Mouse (Mus musculus) hindbrain, embryonic 11.5 days (tissue): ENCODE results near the gene Atp1b2. TPM values are rescaled to one million over a fixed set of nuclear protein-coding genes. Genes with fewer than 3 reads are reported as not detected.

ENCODE experiments used
- ATAC-seq: fragments of 200-750 bp; cut with Nextera tagmentation; 2 replicates; pipeline ENCODE4 v1.8.0; 2017; ENCODE audit warnings: mild to moderate bottlenecking, moderate TSS enrichment, moderate library complexity; ENCODE audit not compliant: low FRiP score
- DNase-seq: peaks from one replicate; pipeline ENCODE4 v3.0.0-alpha.2; 2015; ENCODE audit warnings: low spot score
- H3K27ac ChIP-seq: fragments of 300-500 bp; sonication (generic); 2 replicates; pipeline ENCODE4 v1.5.1; 2014; ENCODE audit warnings: mild to moderate bottlenecking, low read depth, low read length
- H3K27me3 ChIP-seq: fragments of 300-500 bp; sonication (generic); 2 replicates; pipeline ENCODE4 v1.6.1; 2014; ENCODE audit warnings: mild to moderate bottlenecking, low read length, moderate library complexity, mixed read lengths; ENCODE audit not compliant: control insufficient read depth, insufficient read depth
- H3K36me3 ChIP-seq: fragments of 300-500 bp; sonication (generic); 2 replicates; pipeline ENCODE4 v1.6.1; 2014; ENCODE audit warnings: mild to moderate bottlenecking, low read length, moderate library complexity, mixed read lengths; ENCODE audit not compliant: control insufficient read depth, insufficient read depth
- H3K4me1 ChIP-seq: fragments of 300-500 bp; sonication (generic); replicated peaks from 2 replicates; pipeline ENCODE4 v1.6.1; 2014; ENCODE audit warnings: low read length, mixed read lengths; ENCODE audit not compliant: control insufficient read depth, insufficient read depth
- H3K4me2 ChIP-seq: fragments of 300-500 bp; sonication (generic); replicated peaks from 2 replicates; pipeline ENCODE4 v1.6.1; 2014; ENCODE audit warnings: mild to moderate bottlenecking, low read depth, low read length
- H3K4me3 ChIP-seq: fragments of 300-500 bp; sonication (generic); 2 replicates; pipeline ENCODE4 v1.5.1; 2014; ENCODE audit warnings: low read depth, low read length
- H3K9ac ChIP-seq: fragments of 300-500 bp; sonication (generic); 2 replicates; pipeline ENCODE4 v1.6.1; 2014; ENCODE audit warnings: low read depth, low read length
- H3K9me3 ChIP-seq: fragments of 300-500 bp; sonication (generic); 2 replicates; pipeline ENCODE4 v1.6.1; 2016; ENCODE audit warnings: low read length; ENCODE audit not compliant: control insufficient read depth
- WGBS: fragments of 180-500 bp; shearing (Covaris S2); extraction: QIAGEN DNeasy Blood & Tissue Kit; methylation state at CpG from one replicate; pipeline ENCODE4 v1.1.7; 2014; 5-methylcytosine and 5-hydroxymethylcytosine counted together
- polyA plus RNA-seq: library from polyadenylated mRNA; unstranded; fragments of >200 nt; fragmentation: Nextera tagmentation; extraction: Ambion mirVana; gene quantifications from 2 replicates; pipeline ENCODE4 v1.2.1, GENCODE M21; 2014

Gene Atp1b2
- polyA plus RNA-seq, result 11.7 and 13.1 TPM in 2 replicates

DNA sequence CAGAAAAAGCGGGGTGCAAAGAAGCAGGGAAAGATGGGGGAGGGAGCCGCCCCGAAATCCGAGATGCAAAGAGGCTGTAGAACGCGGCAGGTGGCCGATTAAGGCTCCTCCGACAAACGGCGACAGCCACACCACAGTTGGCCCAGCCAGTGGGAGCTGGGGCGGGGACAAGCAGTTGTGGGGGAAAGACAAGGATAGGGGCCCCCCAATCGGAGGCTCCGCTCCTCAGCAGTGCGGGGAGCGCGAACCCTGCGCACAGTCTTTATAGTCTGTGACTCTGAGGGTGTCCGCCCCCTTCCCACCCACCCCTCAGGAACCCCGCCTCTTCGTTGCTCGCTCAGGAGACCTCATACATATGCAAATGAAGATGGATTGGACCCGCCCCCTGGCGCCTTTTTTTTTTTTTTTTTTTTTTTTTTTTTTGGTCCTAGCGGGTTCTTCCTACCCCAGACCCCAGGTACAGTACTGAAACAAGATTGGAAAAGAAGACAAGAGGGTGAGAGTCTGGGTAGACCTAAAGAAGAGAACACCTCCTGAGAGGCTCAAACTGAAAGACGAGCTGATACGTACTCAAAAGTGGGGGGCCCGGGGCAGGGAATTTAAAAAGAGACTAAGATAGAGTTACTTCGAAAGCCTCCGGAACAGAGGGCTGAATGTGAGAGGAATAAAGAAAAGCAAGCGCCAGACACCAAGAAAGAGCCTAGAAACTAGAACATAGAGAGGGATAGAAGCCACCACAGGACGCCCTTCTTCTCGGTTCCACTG, at the start of gene Atp1b2:
Atp1b2 (minus strand) TSS at position 217 of the 765 bp plus-strand sequence.
- H3K4me1 ChIP-seq, result peaks cover 4% of the 10 kb centered on the region; the same call in 1 of the 2 replicates
- no peaks in the 10 kb centered on the region for H3K9me3 ChIP-seq
- peak within 1 kb of the TSS; percentile 52 for H3K9ac ChIP-seq
- H3K36me3 ChIP-seq, result no peaks in the 10 kb centered on the region
- H3K4me3 ChIP-seq, result peak within 1 kb of the TSS; percentile 60
- H3K27ac ChIP-seq, result no peak within 1 kb of the TSS
- ATAC-seq (peak; percentile 89), DNase-seq (peak; percentile 80)
- peak within 1 kb of the TSS; percentile 100 for H3K4me2 ChIP-seq
- WGBS, result 4% methylated on average over 32 of the region's 32 CpGs
- H3K27me3 ChIP-seq, result peaks cover 5% of the 10 kb centered on the region; the same call in 1 of the 2 replicates

GRCm38 (mm10) chr11:69654760-69655159, 49.0 kb upstream of the Atp1b2 start:
- DNase-seq (no peak), ATAC-seq (no peak)
- Histone ChIP-seq H3K4me3 (no peak overlapping the region), H3K4me1 (no peaks in the 10 kb centered on the region; the same call in 1 of the 2 replicates), H3K27me3 (no peaks in the 10 kb centered on the region), H3K9me3 (no peaks in the 10 kb centered on the region), H3K4me2 (no peak overlapping the region; the same call in 1 of the 2 replicates), H3K36me3 (peaks cover 26% of the 10 kb centered on the region), H3K9ac (no peak overlapping the region), H3K27ac (no peak overlapping the region)
- 53% methylated on average over 9 of the region's 9 CpGs for WGBS

DNA sequence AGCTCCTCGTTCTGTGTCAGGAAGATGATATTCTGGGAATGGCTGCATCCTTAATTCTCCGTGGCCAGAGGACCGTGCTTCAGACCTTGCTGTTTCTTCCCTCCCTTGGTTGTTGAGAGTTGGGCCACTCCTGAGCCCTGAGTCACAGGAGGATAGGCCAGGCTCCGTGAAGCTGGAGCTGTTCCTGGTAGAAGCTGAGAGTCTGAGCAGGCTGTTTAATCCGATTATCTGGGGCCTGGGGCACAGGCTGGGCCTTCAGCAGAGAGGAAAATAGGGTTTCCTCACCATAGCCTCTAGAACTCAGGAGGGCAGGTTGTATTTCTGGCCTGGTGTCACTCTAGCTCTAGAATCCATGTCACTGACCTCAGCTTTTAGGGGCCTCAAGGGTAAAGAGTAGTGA, 47.7 kb upstream of the Atp1b2 start:
- Histone ChIP-seq H3K9me3 (no peaks in the 10 kb centered on the region), H3K36me3 (peaks cover 32% of the 10 kb centered on the region), H3K4me3 (no peak overlapping the region), H3K27ac (no peak overlapping the region), H3K4me2 (no peak overlapping the region), H3K27me3 (no peaks in the 10 kb centered on the region), H3K4me1 (no peaks in the 10 kb centered on the region; the same call in 1 of the 2 replicates), H3K9ac (no peak overlapping the region)
- no peak for DNase-seq
- ATAC-seq, result no peak
- WGBS, result 74% methylated on average over 5 of the region's 5 CpGs

GRCm38 (mm10) chr11:69645860-69646259, 40.1 kb upstream of the Atp1b2 start:
- H3K9ac ChIP-seq, result no peak overlapping the region
- 94% methylated on average over 5 of the region's 5 CpGs for WGBS
- H3K4me1 ChIP-seq, result no peaks in the 10 kb centered on the region
- H3K27me3 ChIP-seq, result no peaks in the 10 kb centered on the region
- ATAC-seq (no peak), DNase-seq (no peak)
- H3K4me2 ChIP-seq, result no peak overlapping the region
- peaks cover 44% of the 10 kb centered on the region for H3K36me3 ChIP-seq
- H3K27ac ChIP-seq, result no peak overlapping the region
- no peaks in the 10 kb centered on the region for H3K9me3 ChIP-seq
- H3K4me3 ChIP-seq, result no peak overlapping the region

GRCm38 (mm10) chr11:69635471-69635870, 29.7 kb upstream of the Atp1b2 start:
- Histone ChIP-seq H3K27ac (no peak overlapping the region), H3K27me3 (no peaks in the 10 kb centered on the region), H3K9ac (no peak overlapping the region), H3K9me3 (no peaks in the 10 kb centered on the region), H3K4me1 (peaks cover 3% of the 10 kb centered on the region), H3K36me3 (peaks cover 4% of the 10 kb centered on the region; the same call in 1 of the 2 replicates), H3K4me2 (no peak overlapping the region), H3K4me3 (no peak overlapping the region)
- DNase-seq, result no peak
- 89% methylated on average over 3 of the region's 3 CpGs for WGBS
- ATAC-seq, result no peak

DNA sequence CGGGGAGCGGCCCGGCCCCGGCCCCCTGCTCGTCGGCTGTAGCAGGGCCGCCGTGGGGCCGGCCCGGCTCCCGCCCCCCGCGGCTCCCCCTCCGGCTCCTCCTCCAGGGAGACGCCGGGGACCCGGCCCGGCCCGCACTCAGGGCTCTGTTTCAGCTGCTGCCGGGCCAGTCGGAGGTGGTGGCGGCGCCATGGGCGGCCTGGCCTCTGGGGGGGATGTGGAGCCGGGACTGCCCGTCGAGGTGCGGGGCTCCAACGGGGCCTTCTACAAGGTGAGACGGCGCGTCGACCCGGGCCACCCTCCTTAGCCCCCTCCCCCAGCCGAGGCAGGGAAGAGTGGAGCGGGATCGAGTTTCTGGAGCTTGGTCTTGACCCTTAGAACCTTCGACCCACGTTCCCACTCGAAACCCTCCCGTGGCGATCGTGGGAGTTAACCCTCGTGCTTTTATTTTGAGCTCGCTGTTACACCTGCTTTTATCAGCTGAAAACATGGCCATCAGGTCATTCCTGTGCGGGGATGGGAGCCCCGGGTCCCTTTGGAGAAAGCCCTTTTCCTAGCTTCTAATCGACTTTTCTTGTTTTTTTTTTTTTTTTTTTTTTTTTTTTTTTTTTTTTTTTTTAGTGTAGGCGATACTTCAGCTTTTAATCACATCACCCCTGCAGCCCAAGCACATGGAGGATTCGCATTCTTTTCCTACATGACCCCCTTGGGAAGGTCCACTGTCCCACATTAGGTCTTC, 27.6 kb upstream of the Atp1b2 start:
- H3K4me2 ChIP-seq, result peak overlapping the region; percentile 75
- WGBS, result 1% methylated on average over 46 of the region's 50 CpGs
- DNase-seq (no peak), ATAC-seq (peak; percentile 55)
- H3K27ac ChIP-seq, result peak overlapping the region; percentile 97
- no peaks in the 10 kb centered on the region for H3K9me3 ChIP-seq
- no peaks in the 10 kb centered on the region for H3K27me3 ChIP-seq
- H3K9ac ChIP-seq, result peak overlapping the region; percentile 98
- H3K36me3 ChIP-seq, result no peaks in the 10 kb centered on the region
- H3K4me1 ChIP-seq, result peaks cover 3% of the 10 kb centered on the region
- peak overlapping the region; percentile 98 for H3K4me3 ChIP-seq

DNA sequence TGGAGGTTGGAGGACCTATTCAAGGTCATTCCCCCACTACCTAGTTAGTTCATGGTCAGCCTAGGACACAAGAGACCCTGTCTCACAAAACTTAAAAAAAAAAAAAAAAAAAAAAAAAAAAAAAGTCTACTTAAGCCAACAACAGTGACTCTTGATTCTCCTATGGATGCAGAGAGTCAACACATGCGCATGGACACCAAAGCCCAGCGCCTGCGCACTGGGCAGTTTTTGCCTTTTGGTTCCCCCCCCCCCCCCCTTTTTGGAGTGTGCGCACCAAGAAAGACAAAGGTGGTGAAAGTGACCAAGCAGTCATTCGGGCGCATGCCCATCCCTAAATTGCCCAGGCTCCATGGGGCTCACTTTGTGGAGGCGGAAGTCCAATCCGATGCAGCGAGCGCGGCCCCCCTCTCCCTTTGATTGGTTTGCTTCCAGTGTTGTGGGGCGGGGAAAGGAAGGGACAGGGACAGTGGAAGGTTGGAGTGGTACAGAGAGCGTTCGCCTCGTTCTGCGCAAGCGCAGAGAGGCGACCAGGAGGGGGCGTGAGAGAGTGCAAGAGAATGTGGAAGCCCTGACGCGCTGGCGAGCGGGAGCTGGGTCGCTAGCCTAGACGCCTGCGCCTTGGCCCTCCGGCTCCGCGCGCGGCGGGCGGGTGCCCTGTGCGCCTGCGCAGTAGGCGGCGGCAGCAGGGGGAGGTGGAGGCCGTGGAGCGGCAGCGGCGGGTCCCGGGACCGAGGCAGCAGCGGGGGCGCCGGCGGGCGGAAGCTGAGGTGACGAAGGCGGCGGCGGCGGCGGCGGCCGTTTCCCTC, 26.7 kb upstream of the Atp1b2 start, which contains the start of gene Fxr2:
Fxr2 (plus strand) TSS at position 707 of the 806 bp plus-strand sequence.
- H3K9me3 ChIP-seq, result no peaks in the 10 kb centered on the region
- H3K4me2 ChIP-seq, result peak within 1 kb of the TSS; percentile 75
- ATAC-seq (peak; percentile 99), DNase-seq (peak; percentile 100)
- under 1% methylated on average over 29 of the region's 56 CpGs for WGBS
- H3K4me1 ChIP-seq, result peaks cover 3% of the 10 kb centered on the region
- no peaks in the 10 kb centered on the region for H3K27me3 ChIP-seq
- peak within 1 kb of the TSS; percentile 97 for H3K27ac ChIP-seq
- peak within 1 kb of the TSS; percentile 98 for H3K9ac ChIP-seq
- no peaks in the 10 kb centered on the region for H3K36me3 ChIP-seq
- H3K4me3 ChIP-seq, result peak within 1 kb of the TSS; percentile 98

GRCm38 (mm10) chr11:69629802-69630201, 24.1 kb upstream of the Atp1b2 start:
- no peak overlapping the region for H3K27ac ChIP-seq
- 66% methylated on average over 1 of the region's 1 CpGs for WGBS
- ATAC-seq (no peak), DNase-seq (peak; percentile 31)
- peaks cover 3% of the 10 kb centered on the region for H3K4me1 ChIP-seq
- H3K27me3 ChIP-seq, result no peaks in the 10 kb centered on the region
- no peak overlapping the region for H3K4me3 ChIP-seq
- no peak overlapping the region for H3K9ac ChIP-seq
- no peak overlapping the region for H3K4me2 ChIP-seq
- no peaks in the 10 kb centered on the region for H3K9me3 ChIP-seq
- no peaks in the 10 kb centered on the region for H3K36me3 ChIP-seq
